Mouse (Mus musculus): ENCODE measurements around the gene Nmral1.
"Not testable (repeated sequence)": the region's sequence is repeated elsewhere in the genome, so short reads cannot be mapped to it uniquely, and the experiment has no call there.

The Nmral1 gene

GRCm38 (mm10) chr16:4718753-4719518 is at the start of gene Nmral1:
Gene Nmral1 (minus strand): TSS chr16:4719356.
- DNase-seq (ENCODE audit: low spot score in 2 of 2) = peak; percentile 51 to 61

GRCm38 (mm10) chr16:4768719-4769118 is 49.6 kb upstream of the Nmral1 start:
- DNase-seq (ENCODE audit: low spot score in 2 of 2) = no peak

GRCm38 (mm10) chr16:4767012-4767790 is 48.0 kb upstream of the Nmral1 start:
- DNase-seq (ENCODE audit: low spot score in 2 of 2) = no peak

GRCm38 (mm10) chr16:4765852-4766251 is 46.7 kb upstream of the Nmral1 start:
- DNase-seq (ENCODE audit: low spot score in 2 of 2) = no peak

GRCm38 (mm10) chr16:4763276-4763675 is 44.1 kb upstream of the Nmral1 start:
- DNase-seq (ENCODE audit: low spot score in 2 of 2) = peak; percentile 7 to 57

- DNase-seq (ENCODE audit: low spot score in 2 of 2) = no peak
Observed at GRCm38 (mm10) chr16:4762437-4762836, 43.3 kb upstream of the Nmral1 start.

- not testable (repeated sequence) for DNase-seq (ENCODE audit: low spot score in 2 of 2)
Observed at GRCm38 (mm10) chr16:4756660-4757335, 37.6 kb upstream of the Nmral1 start.

- no peak for DNase-seq (ENCODE audit: low spot score in 2 of 2)
Observed at GRCm38 (mm10) chr16:4754045-4754444, 34.9 kb upstream of the Nmral1 start.

GRCm38 (mm10) chr16:4752155-4752554 is 33.0 kb upstream of the Nmral1 start:
- DNase-seq (ENCODE audit: low spot score in 2 of 2) = no peak

- DNase-seq (ENCODE audit: low spot score in 2 of 2) = no peak
Observed at GRCm38 (mm10) chr16:4742186-4742585, 23.0 kb upstream of the Nmral1 start.

- no peak for DNase-seq (ENCODE audit: low spot score in 2 of 2)
Observed at GRCm38 (mm10) chr16:4739994-4740393, 20.8 kb upstream of the Nmral1 start.

- no peak for DNase-seq (ENCODE audit: low spot score in 2 of 2)
Observed at GRCm38 (mm10) chr16:4736262-4736661, 17.1 kb upstream of the Nmral1 start.

- DNase-seq (ENCODE audit: low spot score in 2 of 2) = no peak
Observed at GRCm38 (mm10) chr16:4730776-4731358, 11.7 kb upstream of the Nmral1 start.

GRCm38 (mm10) chr16:4727963-4728362 is 8.8 kb upstream of the Nmral1 start:
- DNase-seq (ENCODE audit: low spot score in 2 of 2) = no peak

GRCm38 (mm10) chr16:4727526-4727925 is 8.4 kb upstream of the Nmral1 start:
- no peak for DNase-seq (ENCODE audit: low spot score in 2 of 2)

- DNase-seq (ENCODE audit: low spot score in 2 of 2) = no peak
Observed at GRCm38 (mm10) chr16:4726528-4727128, 7.5 kb upstream of the Nmral1 start.

- peak; percentile 90 to 97 for DNase-seq (ENCODE audit: low spot score in 2 of 2)
Observed at GRCm38 (mm10) chr16:4725780-4726527, 6.8 kb upstream of the Nmral1 start, which contains the start of gene Hmox2. Gene Hmox2 (plus strand): TSS chr16:4726361.

GRCm38 (mm10) chr16:4725266-4725665 is 6.1 kb upstream of the Nmral1 start:
- DNase-seq (ENCODE audit: low spot score in 2 of 2) = no peak

- peak in 1 of 2 experiments; percentile 22 for DNase-seq (ENCODE audit: low spot score in 2 of 2)
Observed at GRCm38 (mm10) chr16:4722915-4723209, 3.7 kb upstream of the Nmral1 start.

- peak in 1 of 2 experiments; percentile 29 for DNase-seq (ENCODE audit: low spot score in 2 of 2)
Observed at GRCm38 (mm10) chr16:4722128-4722914, 3.2 kb upstream of the Nmral1 start.
